Mouse (Mus musculus): ENCODE data around the gene Gbp3.

DNA sequence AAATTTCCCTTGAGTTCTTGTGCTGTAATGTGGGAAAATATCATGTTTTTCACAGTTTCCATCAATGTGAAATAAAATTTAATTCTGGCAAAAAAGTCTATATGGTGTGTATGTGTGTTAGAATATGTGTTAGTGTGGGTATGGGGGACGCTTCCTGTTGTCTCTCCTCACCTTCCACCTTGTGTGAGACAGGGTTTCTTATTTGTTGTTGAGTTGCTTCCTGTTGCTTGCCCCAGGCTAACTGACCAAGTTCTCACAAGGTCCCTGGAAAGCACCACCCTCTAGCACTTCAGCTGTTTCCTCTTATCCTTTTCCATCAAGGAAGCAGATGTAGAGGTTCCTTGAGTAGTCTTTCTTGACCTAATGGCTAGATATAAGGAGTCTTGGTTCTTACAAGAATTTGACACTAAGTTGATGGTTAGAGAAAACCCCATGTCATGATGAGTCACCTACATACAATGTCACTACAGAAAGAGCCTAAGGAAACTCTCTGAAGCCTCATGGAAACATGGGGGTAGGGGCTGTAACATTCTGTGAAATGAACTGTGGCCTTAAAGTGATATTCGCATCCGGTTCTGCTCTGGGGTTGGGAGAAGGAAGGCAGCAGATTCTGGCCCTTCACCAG, 9.7 kb upstream of the Gbp3 start:
- TF ChIP-seq CTCF (conservative IDR thresholded peaks at IDR 0.05; ENCODE audit: insufficient read depth, insufficient read length, low read depth, low read length) (no peak), POLR2A (IDR thresholded peaks at IDR 0.05; ENCODE audit: low read depth, low read length) (no peak)
